Mouse (Mus musculus): ENCODE data around the gene Mrpl57.

The Mrpl57 gene

DNA sequence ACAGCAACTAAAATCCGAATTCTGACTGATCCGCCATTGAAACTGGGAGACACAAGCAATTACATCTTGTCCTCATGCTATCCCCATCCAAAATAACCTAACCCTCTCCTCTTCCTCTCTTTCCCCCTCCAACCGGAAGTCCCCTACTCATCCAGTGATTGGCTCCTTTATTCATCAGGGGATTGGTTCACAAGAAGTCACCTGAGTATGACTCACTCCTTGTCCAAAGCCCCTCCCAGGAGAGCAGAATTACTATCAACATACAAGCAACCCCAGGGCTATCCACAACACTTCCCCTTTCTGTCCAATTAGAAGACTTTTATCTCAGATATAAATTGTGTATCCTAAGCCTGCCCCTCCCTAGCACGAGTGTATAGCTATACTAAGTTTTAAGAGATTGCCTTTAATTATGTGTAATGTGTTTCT is 36.0 kb downstream of the Mrpl57 start:
- DNase-seq: no peak

DNA sequence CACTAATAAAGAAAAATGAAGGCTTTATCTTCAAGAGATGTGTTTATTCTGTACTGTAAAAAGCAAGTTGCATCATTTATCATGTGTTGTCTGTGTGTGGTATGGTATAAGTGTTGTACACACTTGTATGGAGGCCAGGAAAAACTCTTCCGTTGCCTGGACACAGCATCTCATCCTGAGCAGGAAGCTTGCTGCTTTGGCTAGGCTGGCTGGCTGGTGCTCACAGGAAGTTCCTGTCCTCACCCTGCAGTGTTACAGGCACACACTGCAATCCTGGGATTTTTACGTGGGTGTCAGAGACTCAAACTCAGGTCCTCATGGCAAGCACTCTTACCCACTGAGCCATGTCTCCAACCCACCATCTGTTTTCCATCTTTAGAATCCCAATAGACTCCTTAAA is 37.1 kb downstream of the Mrpl57 start:
- no peak for DNase-seq

DNA sequence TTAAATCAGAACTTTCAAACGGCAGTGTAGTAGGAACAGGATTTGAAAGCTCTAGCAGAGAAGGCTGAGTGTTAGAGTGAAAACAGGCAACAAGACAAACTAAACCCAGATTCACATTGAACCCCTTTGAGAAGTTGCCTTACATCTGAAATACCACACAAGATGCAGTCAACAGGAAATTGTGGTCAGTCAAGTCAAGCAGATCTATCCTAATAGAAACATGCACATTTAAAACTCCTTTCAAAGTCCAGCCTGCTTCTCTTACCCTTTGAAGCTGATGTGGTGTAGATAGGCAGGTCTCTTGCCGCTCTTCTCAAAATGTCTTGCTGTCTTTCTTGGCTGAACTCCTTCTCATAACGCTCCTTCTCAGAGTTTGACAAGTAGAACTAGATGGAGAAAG is 39.2 kb downstream of the Mrpl57 start:
- no peak for DNase-seq

DNA sequence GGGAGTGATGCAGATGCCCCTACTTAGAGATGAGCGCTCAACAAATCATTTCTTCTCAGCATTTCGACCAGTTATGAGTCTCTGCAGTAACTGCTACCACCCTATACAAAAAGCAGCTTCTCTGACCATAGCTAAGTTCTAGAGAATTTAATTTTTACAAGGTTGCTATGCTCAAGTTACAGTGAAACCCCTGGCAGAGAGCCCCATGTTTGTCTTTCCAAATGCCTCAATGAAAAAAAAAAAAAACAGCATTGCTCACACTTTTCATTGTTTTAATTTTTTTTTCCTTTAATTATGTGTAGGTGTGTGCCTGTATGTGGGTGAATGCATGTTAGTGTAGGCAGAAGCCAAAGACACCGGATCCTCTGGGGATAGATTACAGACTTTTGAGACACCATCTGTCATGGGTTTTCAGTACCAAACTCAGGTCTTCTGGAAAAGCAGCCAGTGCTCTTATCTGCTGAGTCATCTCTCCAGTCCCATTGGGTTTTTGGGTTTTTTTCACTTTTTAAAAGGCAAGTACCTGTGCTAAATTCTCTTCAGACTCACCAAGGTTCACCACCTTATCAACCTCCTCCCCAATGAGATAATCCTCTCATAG is 40.7 kb downstream of the Mrpl57 start:
- no peak for DNase-seq

DNA sequence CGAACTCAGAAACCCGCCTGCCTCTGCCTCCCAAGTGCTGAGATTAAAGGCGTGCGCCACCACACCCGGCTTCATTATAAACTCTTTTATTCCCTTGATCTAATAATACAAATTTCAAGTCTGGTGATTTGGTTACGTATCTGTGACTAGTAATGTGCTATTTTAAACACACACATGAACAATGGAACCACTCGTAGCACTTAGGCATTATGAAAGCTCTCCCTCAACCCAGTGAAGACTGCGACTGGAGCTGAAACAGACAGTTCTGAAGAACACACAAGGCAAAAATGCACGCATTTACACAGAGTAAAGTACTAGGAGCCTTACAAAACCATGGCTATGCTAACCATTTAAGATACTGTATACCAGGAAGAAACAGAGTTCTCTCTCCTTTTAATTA is 51.9 kb downstream of the Mrpl57 start:
- DNase-seq: no peak

All from spleen, adult 18-20 months (tissue).